Mouse (Mus musculus) heart, embryonic 14.5 days (tissue): ENCODE data around the gene Ptpn5. TPM values are rescaled to one million over a fixed set of nuclear protein-coding genes. Genes with fewer than 3 reads are reported as not detected.

Experiments
- ATAC-seq: fragments of 200-750 bp; cut with Nextera tagmentation; 2 replicates; pipeline ENCODE4 v1.8.0; 2017; ENCODE audit warnings: low read depth, moderate TSS enrichment; ENCODE audit not compliant: insufficient number of reproducible peaks, insufficient read depth, low FRiP score
- H3K27ac ChIP-seq, 2 experiments: fragments of 200-500 bp in 1 of 2; fragments of 300-500 bp in 1 of 2; sonication (generic) in 1 of 2; replicated peaks in 1 of 2; 2 replicates each; pipeline ENCODE4 v1.5.1; 2012 to 2014; ENCODE audit warnings: low read depth in 2 of 2, low read length in 2 of 2, control low read depth in 1 of 2, mild to moderate bottlenecking in 1 of 2, mixed read lengths in 1 of 2; ENCODE audit not compliant: control insufficient read depth in 1 of 2, insufficient read depth in 1 of 2
- H3K27me3 ChIP-seq: fragments of 300-500 bp; sonication (generic); 2 replicates; pipeline ENCODE4 v1.6.1; 2014; ENCODE audit warnings: mild to moderate bottlenecking, low read length, control low read depth; ENCODE audit not compliant: control insufficient read depth, insufficient read depth
- H3K36me3 ChIP-seq: fragments of 300-500 bp; sonication (generic); 2 replicates; pipeline ENCODE4 v1.6.1; 2014; ENCODE audit warnings: mild to moderate bottlenecking, control low read depth, low read length, mixed read lengths; ENCODE audit not compliant: control insufficient read depth, insufficient read depth
- H3K4me1 ChIP-seq, 2 experiments: fragments of 200-500 bp in 1 of 2; fragments of 300-500 bp in 1 of 2; sonication (generic) in 1 of 2; 2 replicates each; pipeline ENCODE4 v1.6.1; 2012 to 2014; ENCODE audit warnings: low read length in 2 of 2, control low read depth in 1 of 2, mixed read lengths in 1 of 2; ENCODE audit not compliant: control insufficient read depth in 2 of 2, insufficient read depth in 2 of 2
- H3K4me2 ChIP-seq: fragments of 300-500 bp; sonication (generic); 2 replicates; pipeline ENCODE4 v1.6.1; 2014; ENCODE audit warnings: mild to moderate bottlenecking, low read length
- H3K4me3 ChIP-seq, 2 experiments: fragments of 200-500 bp in 1 of 2; fragments of 300-500 bp in 1 of 2; sonication (generic) in 1 of 2; 2 replicates each; pipeline ENCODE4 v1.5.1; 2012 to 2014; ENCODE audit warnings: low read length in 2 of 2, mild to moderate bottlenecking in 2 of 2, control low read depth in 1 of 2, low read depth in 1 of 2, moderate library complexity in 1 of 2; ENCODE audit not compliant: control insufficient read depth in 1 of 2, insufficient read depth in 1 of 2
- H3K9ac ChIP-seq: fragments of 300-500 bp; sonication (generic); 2 replicates; pipeline ENCODE4 v1.6.1; 2014; ENCODE audit warnings: mild to moderate bottlenecking, low read length
- H3K9me3 ChIP-seq: fragments of 300-500 bp; sonication (generic); 2 replicates; pipeline ENCODE4 v1.6.1; 2016; ENCODE audit warnings: low read length, control low read depth; ENCODE audit not compliant: control insufficient read depth
- WGBS: fragments of 180-500 bp; shearing (Covaris S2); extraction: QIAGEN DNeasy Blood & Tissue Kit; methylation state at CpG from one replicate; pipeline ENCODE4 v1.1.7; 2014; 5-methylcytosine and 5-hydroxymethylcytosine counted together
- polyA plus RNA-seq: library from polyadenylated mRNA; unstranded; fragments of >200 nt; fragmentation: Nextera tagmentation; extraction: Ambion mirVana; gene quantifications from 2 replicates; pipeline ENCODE4 v1.2.1, GENCODE M21; 2014

Ptpn5 gene
- polyA plus RNA-seq, 1 experiment from 2014 or later = 0.09 TPM

GRCm38 (mm10) chr7:47111121-47111520, 22.4 kb downstream of the Ptpn5 start:
- H3K4me1 ChIP-seq = no peaks in the 10 kb centered on the region
- no peaks in the 10 kb centered on the region for H3K9me3 ChIP-seq
- H3K9ac ChIP-seq = no peak overlapping the region
- ATAC-seq = no peak
- no peaks in the 10 kb centered on the region for H3K27me3 ChIP-seq
- WGBS = 49% methylated on average over 3 of the region's 3 CpGs
- H3K4me2 ChIP-seq = no peak overlapping the region
- H3K27ac ChIP-seq = no peak overlapping the region
- H3K36me3 ChIP-seq = no peaks in the 10 kb centered on the region
- no peak overlapping the region for H3K4me3 ChIP-seq

GRCm38 (mm10) chr7:47110511-47110910, 23.0 kb downstream of the Ptpn5 start:
- Histone ChIP-seq H3K4me3 (no peak overlapping the region), H3K27ac (no peak overlapping the region), H3K9me3 (no peaks in the 10 kb centered on the region), H3K36me3 (no peaks in the 10 kb centered on the region), H3K27me3 (no peaks in the 10 kb centered on the region), H3K4me2 (no peak overlapping the region), H3K4me1 (no peaks in the 10 kb centered on the region), H3K9ac (no peak overlapping the region)
- WGBS = 59% methylated on average over 7 of the region's 7 CpGs
- ATAC-seq = no peak

- no peak overlapping the region for H3K9ac ChIP-seq
- no peak overlapping the region for H3K4me3 ChIP-seq
- no peaks in the 10 kb centered on the region for H3K36me3 ChIP-seq
- H3K4me1 ChIP-seq = no peaks in the 10 kb centered on the region
- H3K27ac ChIP-seq = no peak overlapping the region
- H3K27me3 ChIP-seq = no peaks in the 10 kb centered on the region
- no peak overlapping the region for H3K4me2 ChIP-seq
- 81% methylated on average over 13 of the region's 13 CpGs for WGBS
- H3K9me3 ChIP-seq = no peaks in the 10 kb centered on the region
- ATAC-seq = no peak
Observed at GRCm38 (mm10) chr7:47108779-47109189, 24.7 kb downstream of the Ptpn5 start.

GRCm38 (mm10) chr7:47106949-47107348, 26.5 kb downstream of the Ptpn5 start:
- H3K27me3 ChIP-seq = no peaks in the 10 kb centered on the region
- no peaks in the 10 kb centered on the region for H3K4me1 ChIP-seq
- H3K27ac ChIP-seq = no peak overlapping the region
- no peak overlapping the region for H3K4me2 ChIP-seq
- no peaks in the 10 kb centered on the region for H3K9me3 ChIP-seq
- ATAC-seq = no peak
- H3K9ac ChIP-seq = no peak overlapping the region
- no peaks in the 10 kb centered on the region for H3K36me3 ChIP-seq
- no peak overlapping the region for H3K4me3 ChIP-seq

- Histone ChIP-seq H3K36me3 (no peaks in the 10 kb centered on the region), H3K4me1 (no peaks in the 10 kb centered on the region), H3K27ac (no peak overlapping the region), H3K4me2 (no peak overlapping the region), H3K9me3 (no peaks in the 10 kb centered on the region), H3K4me3 (no peak overlapping the region), H3K27me3 (no peaks in the 10 kb centered on the region), H3K9ac (no peak overlapping the region)
- 68% methylated on average over 1 of the region's 1 CpGs for WGBS
- ATAC-seq = no peak
Observed at GRCm38 (mm10) chr7:47103671-47104414, 29.6 kb downstream of the Ptpn5 start.

GRCm38 (mm10) chr7:47102970-47103369, 30.5 kb downstream of the Ptpn5 start:
- no peaks in the 10 kb centered on the region for H3K36me3 ChIP-seq
- H3K27me3 ChIP-seq = no peaks in the 10 kb centered on the region
- H3K4me3 ChIP-seq = no peak overlapping the region
- no peak for ATAC-seq
- H3K27ac ChIP-seq = no peak overlapping the region
- H3K9me3 ChIP-seq = no peaks in the 10 kb centered on the region
- H3K4me2 ChIP-seq = no peak overlapping the region
- H3K9ac ChIP-seq = no peak overlapping the region
- no peaks in the 10 kb centered on the region for H3K4me1 ChIP-seq
- 48% methylated on average over 2 of the region's 2 CpGs for whole genome bisulfite sequencing

GRCm38 (mm10) chr7:47100615-47101014, 32.9 kb downstream of the Ptpn5 start:
- Histone ChIP-seq H3K9ac (no peak overlapping the region), H3K27ac (no peak overlapping the region), H3K4me3 (no peak overlapping the region), H3K27me3 (no peaks in the 10 kb centered on the region), H3K4me2 (no peak overlapping the region), H3K9me3 (no peaks in the 10 kb centered on the region), H3K36me3 (no peaks in the 10 kb centered on the region), H3K4me1 (peaks cover 0 to 3% of the 10 kb centered on the region in 2 experiments; a peak in 1 of 4 replicates)
- 70% methylated on average over 6 of the region's 6 CpGs for WGBS
- ATAC-seq = no peak

- 71% methylated on average over 7 of the region's 7 CpGs for whole genome bisulfite sequencing
- H3K36me3 ChIP-seq = no peaks in the 10 kb centered on the region
- no peak for ATAC-seq
- no peak overlapping the region for H3K4me3 ChIP-seq
- peaks cover 0 to 3% of the 10 kb centered on the region in 2 experiments; a peak in 1 of 4 replicates for H3K4me1 ChIP-seq
- no peak overlapping the region for H3K4me2 ChIP-seq
- no peaks in the 10 kb centered on the region for H3K27me3 ChIP-seq
- H3K9me3 ChIP-seq = no peaks in the 10 kb centered on the region
- no peak overlapping the region for H3K27ac ChIP-seq
- no peak overlapping the region for H3K9ac ChIP-seq
Observed at GRCm38 (mm10) chr7:47099306-47099705, 34.2 kb downstream of the Ptpn5 start.
